Mouse (Mus musculus): Measurements from ENCODE around the gene Zfp382. TPM values are rescaled to one million over a fixed set of nuclear protein-coding genes. Genes with fewer than 3 reads are reported as not detected.
"Not testable (repeated sequence)": the region's sequence is repeated elsewhere in the genome, so short reads cannot be mapped to it uniquely, and the experiment has no call there.

Gene Zfp382
- total and polyA plus RNA-seq, 2 experiments from 2014 or later, result 12.3 to 15.5 TPM

GRCm38 (mm10) chr7:30169583-30170282 is 48.0 kb downstream of the Zfp382 start, which contains the start of gene Zfp146:
Gene Zfp146, minus strand, starts transcription at chr7:30169750.
- Histone ChIP-seq H3K27me3 (ENCODE audit: insufficient read depth, low read length) (no peaks in the 10 kb centered on the region), H3K4me2 (ENCODE audit: low read depth) (peak within 1 kb of the TSS; percentile 62), H3K36me3 (ENCODE audit: insufficient read depth) (peaks cover 14% of the 10 kb centered on the region), H3K4me3 (ENCODE audit: low read depth, low read length) (peak within 1 kb of the TSS; percentile 57), H3K4me1 (ENCODE audit: insufficient read depth) (peaks cover 5% of the 10 kb centered on the region; the same call in 1 of the 2 replicates), H3K27ac (ENCODE audit: low read depth, low read length) (peak within 1 kb of the TSS; percentile 92), H3K9ac (peak within 1 kb of the TSS; percentile 71), H3K9me3 (ENCODE audit: low read length) (no peaks in the 10 kb centered on the region)
- ATAC-seq (peak; percentile 97), DNase-seq (peak; percentile 97)
- WGBS, result under 1% methylated on average over 36 of the region's 36 CpGs
- no peak for TF ChIP-seq CTCF (IDR thresholded peaks at IDR 0.05; ENCODE audit: low read depth)

GRCm38 (mm10) chr7:30170283-30170951 is 48.7 kb downstream of the Zfp382 start:
- Histone ChIP-seq H3K4me3 (ENCODE audit: low read depth, low read length) (peak overlapping the region; percentile 57), H3K9ac (peak overlapping the region; percentile 71), H3K4me1 (ENCODE audit: insufficient read depth) (peaks cover 5% of the 10 kb centered on the region; the same call in 1 of the 2 replicates), H3K27me3 (ENCODE audit: insufficient read depth, low read length) (no peaks in the 10 kb centered on the region), H3K27ac (ENCODE audit: low read depth, low read length) (0 out of 2 replicates have a peak overlapping the region, but pooled peaks have one; percentile 92), H3K36me3 (ENCODE audit: insufficient read depth) (peaks cover 12% of the 10 kb centered on the region; the same call in 1 of the 2 replicates), H3K4me2 (ENCODE audit: low read depth) (peak overlapping the region; percentile 62), H3K9me3 (ENCODE audit: low read length) (no peaks in the 10 kb centered on the region)
- 26% methylated on average over 11 of the region's 11 CpGs for WGBS
- DNase-seq (no peak), ATAC-seq (no peak; the same call in 1 of the 2 replicates)
- TF ChIP-seq CTCF (IDR thresholded peaks at IDR 0.05; ENCODE audit: low read depth), result no peak

- no peak for DNase-seq
- Histone ChIP-seq H3K27ac (ENCODE audit: low read depth, low read length) (no peak overlapping the region), H3K4me1 (ENCODE audit: insufficient read depth) (no peaks in the 10 kb centered on the region), H3K9ac (no peak overlapping the region), H3K27me3 (ENCODE audit: insufficient read depth, low read length) (no peaks in the 10 kb centered on the region), H3K4me3 (ENCODE audit: low read depth, low read length) (no peak overlapping the region), H3K36me3 (ENCODE audit: insufficient read depth) (peaks cover 33% of the 10 kb centered on the region), H3K9me3 (ENCODE audit: low read length) (no peaks in the 10 kb centered on the region), H3K4me2 (ENCODE audit: low read depth) (no peak overlapping the region)
- no peak for ATAC-seq
- WGBS, result 85% methylated on average over 12 of the region's 12 CpGs
- TF ChIP-seq CTCF (IDR thresholded peaks at IDR 0.05; ENCODE audit: low read depth), result no peak
Observed at GRCm38 (mm10) chr7:30176474-30176873, 54.7 kb downstream of the Zfp382 start.

- no peak for DNase-seq
- 87% methylated on average over 11 of the region's 11 CpGs for WGBS
- H3K27me3 ChIP-seq (ENCODE audit: insufficient read depth, low read length), result no peaks in the 10 kb centered on the region
- no peaks in the 10 kb centered on the region for H3K4me1 ChIP-seq (ENCODE audit: insufficient read depth)
- no peak overlapping the region for H3K27ac ChIP-seq (ENCODE audit: low read depth, low read length)
- no peaks in the 10 kb centered on the region for H3K9me3 ChIP-seq (ENCODE audit: low read length)
- ATAC-seq, result no peak
- H3K4me2 ChIP-seq (ENCODE audit: low read depth), result no peak overlapping the region
- no peak overlapping the region for H3K9ac ChIP-seq
- H3K36me3 ChIP-seq (ENCODE audit: insufficient read depth), result peaks cover 31% of the 10 kb centered on the region
- no peak for TF ChIP-seq CTCF (IDR thresholded peaks at IDR 0.05; ENCODE audit: low read depth)
- no peak overlapping the region for H3K4me3 ChIP-seq (ENCODE audit: low read depth, low read length)
Observed at GRCm38 (mm10) chr7:30178256-30178655, 56.5 kb downstream of the Zfp382 start.

- H3K4me2 ChIP-seq (ENCODE audit: low read depth), result no peak overlapping the region
- ATAC-seq (peak; percentile 74), DNase-seq (peak; percentile 87)
- H3K9me3 ChIP-seq (ENCODE audit: low read length), result no peaks in the 10 kb centered on the region
- no peaks in the 10 kb centered on the region for H3K4me1 ChIP-seq (ENCODE audit: insufficient read depth)
- H3K27me3 ChIP-seq (ENCODE audit: insufficient read depth, low read length), result no peaks in the 10 kb centered on the region
- no peak overlapping the region for H3K4me3 ChIP-seq (ENCODE audit: low read depth, low read length)
- H3K36me3 ChIP-seq (ENCODE audit: insufficient read depth), result peaks cover 24% of the 10 kb centered on the region
- peak; percentile 93 for TF ChIP-seq CTCF (IDR thresholded peaks at IDR 0.05; ENCODE audit: low read depth)
- H3K27ac ChIP-seq (ENCODE audit: low read depth, low read length), result no peak overlapping the region
- WGBS, result 5% methylated on average over 4 of the region's 4 CpGs
- no peak overlapping the region for H3K9ac ChIP-seq
Observed at GRCm38 (mm10) chr7:30181308-30181707, 59.6 kb downstream of the Zfp382 start.

GRCm38 (mm10) chr7:30181929-30182328 is 60.2 kb downstream of the Zfp382 start:
- H3K9me3 ChIP-seq (ENCODE audit: low read length); H3K4me1 ChIP-seq (ENCODE audit: insufficient read depth); ATAC-seq; H3K27ac ChIP-seq (ENCODE audit: low read depth, low read length); H3K4me2 ChIP-seq (ENCODE audit: low read depth); DNase-seq; H3K27me3 ChIP-seq (ENCODE audit: insufficient read depth, low read length); H3K9ac ChIP-seq; H3K4me3 ChIP-seq (ENCODE audit: low read depth, low read length): not testable (repeated sequence)
- 84% methylated on average over 10 of the region's 10 CpGs for WGBS
- peaks cover 26% of the 10 kb centered on the region for H3K36me3 ChIP-seq (ENCODE audit: insufficient read depth)

GRCm38 (mm10) chr7:30183189-30183588 is 61.4 kb downstream of the Zfp382 start:
- not testable (repeated sequence) for H3K4me1 ChIP-seq (ENCODE audit: insufficient read depth); ATAC-seq; H3K9ac ChIP-seq; H3K9me3 ChIP-seq (ENCODE audit: low read length); DNase-seq; H3K27ac ChIP-seq (ENCODE audit: low read depth, low read length); H3K4me3 ChIP-seq (ENCODE audit: low read depth, low read length); H3K27me3 ChIP-seq (ENCODE audit: insufficient read depth, low read length); H3K4me2 ChIP-seq (ENCODE audit: low read depth)
- WGBS, result 60% methylated on average over 7 of the region's 7 CpGs
- H3K36me3 ChIP-seq (ENCODE audit: insufficient read depth), result peaks cover 30% of the 10 kb centered on the region
